Mouse (Mus musculus) ES-E14 (cell line): ENCODE data around the gene Mnx1. TPM values are rescaled to one million over a fixed set of nuclear protein-coding genes. Genes with fewer than 3 reads are reported as not detected.
A peak's percentile ranks its signal among the peaks of the same experiment; 100 is the strongest.

Source experiments
- DNase-seq: peaks from one replicate; pipeline ENCODE4 v3.0.0-alpha.2; 2013; ENCODE audit warnings: low read depth, low spot score
- H3K27ac ChIP-seq: 2 replicates; pipeline ENCODE4 v1.5.1; 2012; ENCODE audit warnings: low read depth, mild to moderate bottlenecking, low read length, moderate library complexity, mixed read lengths; ENCODE audit not compliant: poor library complexity, insufficient read depth, severe bottlenecking
- H3K36me3 ChIP-seq: 2 replicates; pipeline ENCODE4 v1.6.1; 2012; ENCODE audit warnings: mild to moderate bottlenecking, low read length, moderate library complexity, mixed read lengths; ENCODE audit not compliant: control insufficient read depth, poor library complexity, insufficient read depth, severe bottlenecking
- H3K4me1 ChIP-seq, 2 experiments: fragments of 150-350 bp in 1 of 2; sonication (generic) in 1 of 2; 2 replicates each; pipeline ENCODE4 v1.6.1; 2012; ENCODE audit warnings: low read length in 2 of 2, mild to moderate bottlenecking in 1 of 2, mixed read lengths in 1 of 2; ENCODE audit not compliant: control insufficient read depth in 2 of 2, insufficient read depth in 2 of 2, poor library complexity in 1 of 2
- H3K4me3 ChIP-seq, 2 experiments: fragments of 150-350 bp in 1 of 2; sonication (generic) in 1 of 2; 2 replicates each; pipeline ENCODE4 v1.5.1; 2012; ENCODE audit warnings: low read length in 2 of 2, low read depth in 1 of 2, mild to moderate bottlenecking in 1 of 2, mixed read lengths in 1 of 2; ENCODE audit not compliant: insufficient read depth in 1 of 2, poor library complexity in 1 of 2, severe bottlenecking in 1 of 2
- H3K9ac ChIP-seq: 2 replicates; pipeline ENCODE4 v1.6.1; 2012; ENCODE audit warnings: low read depth, mild to moderate bottlenecking, low read length, mixed read lengths; ENCODE audit not compliant: poor library complexity, insufficient read depth, severe bottlenecking
- H3K9me3 ChIP-seq: fragments of 150-350 bp; sonication (generic); 2 replicates; pipeline ENCODE4 v1.6.1; 2012; ENCODE audit warnings: low read depth, mild to moderate bottlenecking, low read length; ENCODE audit not compliant: control insufficient read depth, insufficient read depth
- CHD2 ChIP-seq: IDR thresholded peaks from 2 replicates; pipeline ENCODE4 v1.6.1; 2014; ENCODE audit warnings: mild to moderate bottlenecking, low read depth, low read length, inconsistent platforms
- HCFC1 ChIP-seq: IDR thresholded peaks from 2 replicates; pipeline ENCODE4 v1.6.1; 2012; ENCODE audit warnings: low read length, inconsistent platforms, borderline replicate concordance; ENCODE audit not compliant: insufficient read depth
- MAFK ChIP-seq: IDR thresholded peaks from 2 replicates; pipeline ENCODE4 v1.6.1; 2014; ENCODE audit warnings: mild to moderate bottlenecking, low read depth, low read length, inconsistent platforms; ENCODE audit not compliant: insufficient read depth
- ZC3H11A ChIP-seq: IDR thresholded peaks from 2 replicates; pipeline ENCODE4 v1.6.1; 2012; ENCODE audit warnings: low read depth, mild to moderate bottlenecking, inconsistent platforms, low read length, borderline replicate concordance
- ZNF384 ChIP-seq: IDR thresholded peaks from 2 replicates; pipeline ENCODE4 v1.6.1; 2012; ENCODE audit warnings: low read depth, low read length, inconsistent platforms
- in situ Hi-C, 2 experiments: fragments of 600-800 bp; cut with MboI; formaldehyde crosslinking; loops; one replicate each; pipeline ENCODE4 v1.15.1; 2025; ENCODE audit warnings: low sequenced_read_pairs in 2 of 2, inconsistent platforms in 1 of 2; ENCODE audit not compliant: unreplicated experiment in 2 of 2
- total RNA-seq: library from RNA; depleted of rRNA; stranded (reverse); fragments of 300-350 nt; gene quantifications from 2 replicates; pipeline ENCODE4 v1.2.3, GENCODE M21; 2012

Gene Mnx1
- total RNA-seq, 1 experiment, result 0.13 TPM

DNA sequence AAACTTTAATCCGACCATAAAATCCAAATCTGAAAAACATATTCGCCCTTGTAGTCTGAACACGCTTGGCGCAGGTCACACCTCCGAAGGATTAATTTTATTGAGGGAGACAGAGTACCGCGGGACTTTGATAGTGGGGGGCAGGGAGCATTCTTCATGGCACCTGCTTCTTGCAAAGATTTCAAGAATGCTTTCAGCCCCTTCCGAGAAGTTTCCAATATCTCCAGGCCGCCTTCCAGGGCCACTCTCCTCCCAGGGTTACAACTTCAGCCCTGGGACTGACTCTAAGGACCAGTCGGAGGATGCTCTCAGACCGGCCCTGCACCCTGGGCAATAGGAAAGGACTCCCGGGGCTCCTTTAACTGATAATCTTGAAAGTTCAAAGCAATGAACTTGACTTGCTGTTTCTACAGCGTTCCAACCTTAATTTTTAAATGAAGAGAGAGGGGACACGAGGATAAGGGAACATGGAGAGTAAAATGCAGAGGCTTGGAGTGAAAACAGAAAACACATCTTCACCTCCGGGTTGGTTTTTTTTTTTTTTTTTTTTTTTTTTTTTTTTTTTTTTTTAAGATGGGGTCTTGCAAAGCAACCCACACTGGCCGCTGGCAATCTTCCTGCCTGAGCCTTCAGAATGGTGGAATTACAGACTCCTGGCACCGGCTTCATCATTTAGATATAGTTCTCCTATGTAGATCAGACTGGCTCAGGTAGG, 9.8 kb downstream of the Mnx1 start:
- Histone ChIP-seq H3K9me3 (no peaks in the 10 kb centered on the region), H3K36me3 (no peaks in the 10 kb centered on the region), H3K4me3 (peak overlapping the region; percentile 63 to 69), H3K4me1 (peaks cover 0 to 2% of the 10 kb centered on the region in 2 experiments; a peak in 1 of 4 replicates), H3K9ac (no peak overlapping the region), H3K27ac (no peak overlapping the region)
- in situ Hi-C loops, result no loop called here
- peak; percentile 86 for TF ChIP-seq ZNF384
- no peak for TF ChIP-seq ZC3H11A
- 0 out of 2 replicates have a peak, but pooled peaks have one; percentile 10 for TF ChIP-seq CHD2
- no peak for DNase-seq

- no peak for TF ChIP-seq ZNF384
- no peak for TF ChIP-seq ZC3H11A
- no peak for TF ChIP-seq HCFC1
- no peak for TF ChIP-seq CHD2
- no peak for TF ChIP-seq MAFK
- no peaks in the 10 kb centered on the region for H3K36me3 ChIP-seq
- H3K4me1 ChIP-seq, result peaks cover 0 to under 1% of the 10 kb centered on the region in 2 experiments; a peak in 1 of 4 replicates
- in situ Hi-C loops, result no loop called here
- peak overlapping the region; percentile 4 for H3K9ac ChIP-seq
- no peak overlapping the region for H3K27ac ChIP-seq
- H3K4me3 ChIP-seq, result peak overlapping the region; percentile 63 to 69
- no peaks in the 10 kb centered on the region for H3K9me3 ChIP-seq
- peak; percentile 64 for DNase-seq
Observed at GRCm38 (mm10) chr5:29467489-29468350, 10.6 kb downstream of the Mnx1 start.

DNA sequence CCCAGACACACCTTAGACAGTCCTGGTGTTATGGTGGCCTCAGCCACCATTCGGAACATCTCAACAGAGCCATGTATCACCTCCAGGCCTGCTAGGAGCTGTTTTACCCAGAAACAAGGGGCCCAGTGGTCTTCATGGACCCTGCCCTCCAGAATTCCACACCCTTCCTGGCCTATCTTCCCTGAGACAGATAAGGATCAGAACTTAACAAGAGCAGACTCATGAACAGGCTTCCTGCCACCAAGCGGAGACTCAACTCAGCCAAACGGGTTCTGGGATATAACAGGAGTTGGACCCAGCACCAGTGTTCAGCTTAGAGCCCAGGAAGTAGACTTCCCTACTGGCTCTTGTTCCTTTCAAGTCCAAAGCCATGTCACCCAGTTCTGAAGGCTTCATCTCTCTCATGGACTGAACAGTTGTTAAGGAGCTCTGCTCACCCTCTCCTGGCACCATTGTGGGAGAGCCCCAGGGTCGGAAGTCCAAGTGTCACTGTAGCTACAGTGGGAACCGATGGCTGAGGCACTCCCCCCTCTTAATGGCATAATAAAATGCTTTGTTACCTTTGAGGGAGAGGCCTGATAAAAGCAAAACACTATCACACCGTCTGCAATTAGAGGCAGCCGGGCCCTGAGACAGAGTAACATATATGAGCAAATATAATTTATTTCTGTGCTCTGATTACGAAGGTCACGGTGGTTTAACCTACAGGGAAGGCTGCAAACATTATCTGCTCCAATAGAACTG, 15.2 kb downstream of the Mnx1 start:
- in situ Hi-C loops, result no loop called here
- no peak overlapping the region for H3K9ac ChIP-seq
- no peak for TF ChIP-seq MAFK
- no peak for TF ChIP-seq ZC3H11A
- TF ChIP-seq CHD2, result no peak
- TF ChIP-seq ZNF384, result no peak

DNA sequence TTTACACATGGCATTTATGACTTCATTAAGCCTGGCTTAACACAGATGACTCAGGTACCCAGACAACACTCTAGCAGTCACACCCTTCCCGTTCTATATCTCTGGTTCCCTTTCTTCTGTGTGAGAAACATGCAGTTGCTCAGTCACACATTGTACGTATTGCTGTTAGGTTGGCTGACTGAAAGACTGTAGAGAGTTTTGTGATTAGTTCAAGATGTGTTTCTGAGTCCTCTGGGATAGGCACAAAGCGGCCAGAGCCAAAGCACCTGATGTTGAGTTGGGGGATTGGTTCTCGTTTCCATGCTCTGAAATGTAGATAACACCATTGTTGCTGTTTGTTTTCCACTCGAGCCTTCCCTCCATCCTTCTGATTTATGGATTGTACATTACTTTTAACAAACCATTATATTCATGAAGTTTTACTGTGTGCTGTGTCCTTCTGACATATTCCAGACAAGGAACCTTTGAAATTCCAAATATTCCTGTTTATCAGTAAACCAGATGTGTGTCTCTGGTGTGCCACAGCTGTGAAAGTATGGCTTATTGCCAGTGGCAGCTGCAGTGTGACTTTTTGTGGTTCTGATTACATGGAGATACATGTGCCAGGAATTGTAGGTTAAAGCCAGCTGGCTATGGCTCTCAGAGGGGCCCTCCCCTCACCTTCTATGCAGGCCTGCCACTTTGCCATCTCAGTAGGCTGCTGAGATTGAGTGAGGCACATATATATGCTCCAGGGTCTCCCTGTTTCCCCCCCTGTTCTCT, 21.2 kb downstream of the Mnx1 start:
- H3K36me3 ChIP-seq, result peaks cover 17% of the 10 kb centered on the region

More for the DNA sequence above, 15.2 kb downstream of the Mnx1 start:
- DNase-seq, result no peak
- Histone ChIP-seq H3K36me3 (peaks cover 8% of the 10 kb centered on the region; the same call in 1 of the 2 replicates), H3K4me1 (no peaks in the 10 kb centered on the region), H3K27ac (no peak overlapping the region), H3K9me3 (no peaks in the 10 kb centered on the region), H3K4me3 (no peak overlapping the region)

More for the DNA sequence above, 21.2 kb downstream of the Mnx1 start:
- no peak overlapping the region for H3K4me3 ChIP-seq
- TF ChIP-seq MAFK (no peak), ZNF384 (no peak), CHD2 (no peak)
- H3K9ac ChIP-seq, result no peak overlapping the region
- no peak overlapping the region for H3K27ac ChIP-seq
- no peaks in the 10 kb centered on the region for H3K4me1 ChIP-seq
- in situ Hi-C loops, result no loop called here
- DNase-seq, result no peak
- H3K9me3 ChIP-seq, result no peaks in the 10 kb centered on the region
